Mouse (Mus musculus) heart, embryonic 11.5 days (tissue): ENCODE results near the gene Myrf. TPM values are rescaled to one million over a fixed set of nuclear protein-coding genes. Genes with fewer than 3 reads are reported as not detected.

Experiments used
- ATAC-seq: fragments of 200-750 bp; cut with Nextera tagmentation; replicated peaks from 2 replicates; pipeline ENCODE4 v1.8.0; 2017; ENCODE audit warnings: moderate library complexity; ENCODE audit not compliant: insufficient number of reproducible peaks, low FRiP score, low TSS enrichment
- H3K27ac ChIP-seq: fragments of 300-500 bp; sonication (generic); 2 replicates; pipeline ENCODE4 v1.5.1; 2014; ENCODE audit warnings: mild to moderate bottlenecking, low read depth, low read length
- H3K27me3 ChIP-seq: fragments of 300-500 bp; sonication (generic); 2 replicates; pipeline ENCODE4 v1.6.1; 2014; ENCODE audit warnings: mild to moderate bottlenecking, low read length, mixed read lengths; ENCODE audit not compliant: control insufficient read depth, insufficient read depth
- H3K36me3 ChIP-seq: fragments of 300-500 bp; sonication (generic); 2 replicates; pipeline ENCODE4 v1.6.1; 2014; ENCODE audit warnings: mild to moderate bottlenecking, low read length, moderate library complexity, mixed read lengths; ENCODE audit not compliant: control insufficient read depth, insufficient read depth
- H3K4me1 ChIP-seq: fragments of 300-500 bp; sonication (generic); 2 replicates; pipeline ENCODE4 v1.6.1; 2014; ENCODE audit warnings: low read length; ENCODE audit not compliant: control insufficient read depth, insufficient read depth
- H3K4me2 ChIP-seq: fragments of 300-500 bp; sonication (generic); 2 replicates; pipeline ENCODE4 v1.6.1; 2014; ENCODE audit warnings: mild to moderate bottlenecking, moderate library complexity
- H3K4me3 ChIP-seq: fragments of 300-500 bp; sonication (generic); 2 replicates; pipeline ENCODE4 v1.5.1; 2014; ENCODE audit warnings: low read depth, low read length
- H3K9ac ChIP-seq: fragments of 300-500 bp; sonication (generic); 2 replicates; pipeline ENCODE4 v1.6.1; 2014; ENCODE audit warnings: mild to moderate bottlenecking, low read depth, low read length, moderate library complexity
- H3K9me3 ChIP-seq: fragments of 300-500 bp; sonication (generic); replicated peaks from 2 replicates; pipeline ENCODE4 v1.6.1; 2016; ENCODE audit warnings: low read length; ENCODE audit not compliant: control insufficient read depth
- WGBS: fragments of 180-500 bp; shearing (Covaris S2); extraction: QIAGEN DNeasy Blood & Tissue Kit; methylation state at CpG from one replicate; pipeline ENCODE4 v1.1.7; 2014; ENCODE audit not compliant: insufficient replicate concordance; 5-methylcytosine and 5-hydroxymethylcytosine counted together
- polyA plus RNA-seq: library from polyadenylated mRNA; unstranded; fragments of >200 nt; fragmentation: Nextera tagmentation; extraction: Ambion mirVana; gene quantifications from 2 replicates; pipeline ENCODE4 v1.2.1, GENCODE M21; 2014

The Myrf gene
- polyA plus RNA-seq, 1 experiment from 2014 or later, result 23.0 TPM

DNA sequence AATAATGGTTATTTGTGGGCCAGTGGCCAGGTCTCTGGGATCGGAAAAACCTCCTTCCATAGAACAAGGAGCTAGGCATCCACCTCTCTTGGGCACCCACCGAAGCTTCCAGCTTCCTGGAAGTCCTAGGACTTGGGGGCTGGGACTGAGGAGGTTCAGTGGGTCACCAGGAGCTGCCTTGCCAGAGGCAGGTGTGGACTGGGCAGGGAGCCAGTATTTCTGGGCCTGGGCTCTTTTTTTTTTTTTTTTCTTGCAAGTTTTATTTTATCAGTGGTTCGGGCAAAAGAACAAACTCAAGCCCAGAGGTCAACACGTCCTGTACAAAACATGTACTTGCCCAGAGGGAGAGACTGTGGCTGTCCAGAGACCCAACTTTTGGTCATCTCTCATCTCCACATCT lies 14.8 kb downstream of the Myrf start:
- Histone ChIP-seq H3K4me1 (peaks cover 26% of the 10 kb centered on the region), H3K4me3 (no peak overlapping the region), H3K27ac (peak overlapping the region; percentile 64; the same call in 1 of the 2 replicates), H3K9ac (no peak overlapping the region), H3K36me3 (no peaks in the 10 kb centered on the region), H3K27me3 (no peaks in the 10 kb centered on the region), H3K4me2 (peak overlapping the region; percentile 66; the same call in 1 of the 2 replicates), H3K9me3 (no peaks in the 10 kb centered on the region)
- ATAC-seq, result no peak
- 57% methylated on average over 4 of the region's 4 CpGs for WGBS

DNA sequence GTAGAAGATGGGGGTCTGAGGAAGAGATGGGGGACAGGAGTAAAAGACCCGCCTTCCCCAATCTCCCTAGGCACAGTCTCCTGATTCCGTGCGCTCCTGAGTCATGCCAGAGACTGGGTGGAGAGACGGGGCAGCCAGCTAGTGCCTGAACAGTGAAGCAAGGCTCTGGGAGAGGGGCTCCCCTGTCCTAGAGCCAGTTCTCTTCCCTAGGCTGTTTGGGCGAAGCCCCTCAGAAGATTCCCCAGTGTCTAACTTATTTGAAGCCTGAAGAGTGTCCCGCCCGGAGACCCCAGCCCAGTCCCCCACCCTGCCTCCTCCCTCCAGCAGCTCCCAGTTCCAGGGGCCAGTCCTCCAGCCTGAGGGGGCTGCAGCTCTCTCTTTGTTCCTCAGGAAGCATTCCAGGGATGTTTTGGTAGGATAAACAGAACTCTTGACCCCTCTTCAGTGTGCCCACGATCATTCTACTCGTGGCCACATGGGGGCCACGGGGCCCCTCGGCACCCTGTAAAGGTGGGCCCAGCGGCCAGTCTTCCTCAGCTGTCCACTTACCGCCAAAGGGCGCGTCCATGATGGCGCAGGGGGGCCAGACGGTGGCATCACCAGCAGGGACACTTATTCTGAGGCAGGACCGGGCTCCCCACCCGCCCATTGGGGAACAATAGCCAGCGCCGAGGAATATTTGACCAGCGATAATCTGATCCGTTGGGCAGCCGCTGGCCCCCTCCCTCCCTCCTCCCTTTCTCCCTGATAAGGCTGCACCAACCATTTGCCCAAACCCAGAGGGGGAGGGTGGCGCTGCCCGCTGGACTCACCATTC lies 15.7 kb downstream of the Myrf start:
- H3K4me2 ChIP-seq, result peak overlapping the region; percentile 66
- H3K27me3 ChIP-seq, result no peaks in the 10 kb centered on the region
- peak overlapping the region; percentile 60 for H3K9ac ChIP-seq
- ATAC-seq, result no peak
- H3K27ac ChIP-seq, result peak overlapping the region; percentile 64
- H3K4me3 ChIP-seq, result peak overlapping the region; percentile 30
- WGBS, result 12% methylated on average over 26 of the region's 26 CpGs
- H3K9me3 ChIP-seq, result no peaks in the 10 kb centered on the region
- peaks cover 26% of the 10 kb centered on the region for H3K4me1 ChIP-seq
- no peaks in the 10 kb centered on the region for H3K36me3 ChIP-seq

DNA sequence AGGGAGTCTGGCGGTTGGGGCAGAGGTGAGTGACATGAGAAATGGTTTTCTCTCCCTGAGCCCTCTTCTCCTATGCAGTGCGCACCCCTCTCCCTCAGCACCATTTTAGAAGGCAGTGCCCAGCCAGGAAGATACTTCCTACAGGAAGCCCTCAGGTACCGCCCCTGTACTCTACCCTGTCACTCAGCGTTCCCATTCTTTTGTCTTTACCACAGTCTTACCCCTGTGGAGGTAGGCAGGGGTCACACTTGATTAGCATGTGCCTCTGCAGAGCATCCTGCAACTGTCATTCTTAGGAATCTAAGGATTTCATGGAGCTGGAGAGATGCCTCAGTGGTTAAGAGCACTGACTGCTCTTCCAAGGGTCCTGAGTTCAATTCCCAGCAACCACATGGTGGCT lies 17.0 kb downstream of the Myrf start:
- H3K9me3 ChIP-seq, result no peaks in the 10 kb centered on the region
- no peaks in the 10 kb centered on the region for H3K36me3 ChIP-seq
- WGBS, result 66% methylated on average over 4 of the region's 4 CpGs
- H3K27ac ChIP-seq, result no peak overlapping the region
- no peak for ATAC-seq
- peaks cover 21% of the 10 kb centered on the region for H3K4me1 ChIP-seq
- H3K27me3 ChIP-seq, result no peaks in the 10 kb centered on the region
- no peak overlapping the region for H3K4me3 ChIP-seq
- no peak overlapping the region for H3K4me2 ChIP-seq
- H3K9ac ChIP-seq, result no peak overlapping the region

DNA sequence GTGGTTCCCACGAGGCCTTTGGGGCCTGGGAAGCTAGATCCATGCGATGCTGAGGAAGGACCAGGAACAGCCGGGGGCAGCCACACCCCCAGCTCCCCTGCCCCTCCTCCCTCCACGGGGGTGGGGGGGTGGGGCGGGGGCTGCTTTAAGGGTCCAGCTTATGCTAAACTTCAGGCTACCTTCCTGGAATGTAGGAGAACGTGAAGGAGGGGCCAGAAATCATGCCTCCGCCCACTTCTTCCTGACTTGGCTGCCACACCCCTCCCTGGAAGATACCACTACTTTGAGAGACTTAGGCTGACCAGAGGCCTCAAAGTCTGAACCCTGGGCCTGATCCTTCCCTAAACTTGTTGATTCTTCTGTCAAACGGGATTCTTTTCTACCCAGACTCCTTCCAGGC lies 17.9 kb downstream of the Myrf start:
- no peak overlapping the region for H3K4me3 ChIP-seq
- H3K9ac ChIP-seq, result no peak overlapping the region
- H3K4me2 ChIP-seq, result no peak overlapping the region
- 26% methylated on average over 8 of the region's 8 CpGs for WGBS
- H3K27me3 ChIP-seq, result no peaks in the 10 kb centered on the region
- H3K9me3 ChIP-seq, result no peaks in the 10 kb centered on the region
- no peaks in the 10 kb centered on the region for H3K36me3 ChIP-seq
- H3K4me1 ChIP-seq, result peaks cover 21% of the 10 kb centered on the region
- H3K27ac ChIP-seq, result peak overlapping the region; percentile 41; the same call in 1 of the 2 replicates
- 0 out of 2 replicates have a peak, but pooled peaks have one; percentile 8 for ATAC-seq

DNA sequence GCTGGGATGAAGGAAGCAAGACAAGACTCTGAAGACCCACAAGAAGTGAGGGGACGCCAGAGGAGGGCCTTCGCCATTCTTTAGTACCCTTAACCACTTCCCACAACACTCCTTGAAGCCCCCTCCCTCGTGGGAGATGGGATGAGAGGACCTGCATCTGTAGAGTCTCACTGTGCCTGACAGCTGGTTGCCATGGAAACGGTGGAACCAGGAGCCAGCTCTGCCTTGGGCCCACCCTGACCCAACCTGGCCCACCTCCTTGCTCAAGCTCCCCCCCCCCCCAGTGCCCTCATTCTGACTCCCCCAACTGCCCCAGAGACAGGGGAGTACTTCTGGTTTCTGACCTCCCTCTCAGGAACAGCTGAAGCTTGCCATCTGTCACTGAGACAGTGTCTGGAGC lies 19.0 kb downstream of the Myrf start:
- H3K4me2 ChIP-seq, result no peak overlapping the region
- H3K4me3 ChIP-seq, result no peak overlapping the region
- 37% methylated on average over 4 of the region's 4 CpGs for WGBS
- H3K9me3 ChIP-seq, result no peaks in the 10 kb centered on the region
- no peaks in the 10 kb centered on the region for H3K36me3 ChIP-seq
- peaks cover 21% of the 10 kb centered on the region for H3K4me1 ChIP-seq
- no peaks in the 10 kb centered on the region for H3K27me3 ChIP-seq
- H3K9ac ChIP-seq, result no peak overlapping the region
- ATAC-seq, result no peak; the same call in 1 of the 2 replicates
- H3K27ac ChIP-seq, result 0 out of 2 replicates have a peak overlapping the region, but pooled peaks have one; percentile 41

DNA sequence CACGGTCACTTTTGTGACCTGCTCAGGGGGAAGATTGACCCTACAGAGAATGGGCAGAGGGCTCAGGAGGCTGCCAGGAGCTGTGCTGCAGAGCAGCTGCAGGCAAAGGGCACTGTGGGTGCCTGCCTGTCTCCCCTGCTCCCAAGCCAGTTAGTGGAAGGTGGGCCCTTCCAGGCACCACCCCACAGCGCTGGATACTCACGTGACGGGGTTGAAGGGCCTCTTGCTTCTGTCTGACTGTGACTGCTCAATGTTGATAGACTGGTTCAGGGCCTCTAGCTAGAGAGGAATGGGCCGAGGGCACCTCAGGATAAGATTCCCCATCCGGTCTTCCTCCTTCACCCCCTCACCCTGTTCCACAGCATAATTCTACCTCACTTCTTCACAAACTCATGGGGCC lies 21.0 kb downstream of the Myrf start:
- 71% methylated on average over 6 of the region's 6 CpGs for WGBS
- Histone ChIP-seq H3K4me2 (no peak overlapping the region), H3K36me3 (no peaks in the 10 kb centered on the region), H3K4me1 (peaks cover 10% of the 10 kb centered on the region), H3K27ac (no peak overlapping the region), H3K9me3 (no peaks in the 10 kb centered on the region), H3K4me3 (no peak overlapping the region), H3K27me3 (no peaks in the 10 kb centered on the region), H3K9ac (no peak overlapping the region)
- ATAC-seq, result no peak

DNA sequence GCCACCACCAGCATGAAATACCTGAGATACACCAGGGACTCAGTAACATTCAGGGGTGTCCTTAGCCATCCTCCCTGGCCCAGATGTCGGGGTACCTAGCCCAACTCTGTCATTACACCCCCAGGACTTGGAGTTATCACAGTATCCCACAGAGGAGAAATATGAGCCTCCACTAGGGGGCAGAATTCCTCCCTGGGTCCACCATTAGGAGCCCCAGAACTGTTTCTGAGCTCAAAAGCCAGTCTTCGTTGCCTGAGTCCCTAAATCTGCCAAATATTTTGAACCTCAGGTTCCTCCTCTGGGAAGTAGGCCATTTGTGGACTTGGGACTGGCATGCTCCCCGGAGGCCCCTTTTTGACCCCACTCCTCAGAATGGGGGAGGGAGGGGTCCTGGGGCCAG lies 21.4 kb downstream of the Myrf start:
- Histone ChIP-seq H3K36me3 (no peaks in the 10 kb centered on the region), H3K4me2 (no peak overlapping the region), H3K9ac (no peak overlapping the region), H3K27me3 (no peaks in the 10 kb centered on the region), H3K4me3 (no peak overlapping the region), H3K4me1 (peaks cover 7% of the 10 kb centered on the region), H3K27ac (no peak overlapping the region), H3K9me3 (no peaks in the 10 kb centered on the region)
- WGBS, result 52% methylated on average over 3 of the region's 3 CpGs
- no peak for ATAC-seq

DNA sequence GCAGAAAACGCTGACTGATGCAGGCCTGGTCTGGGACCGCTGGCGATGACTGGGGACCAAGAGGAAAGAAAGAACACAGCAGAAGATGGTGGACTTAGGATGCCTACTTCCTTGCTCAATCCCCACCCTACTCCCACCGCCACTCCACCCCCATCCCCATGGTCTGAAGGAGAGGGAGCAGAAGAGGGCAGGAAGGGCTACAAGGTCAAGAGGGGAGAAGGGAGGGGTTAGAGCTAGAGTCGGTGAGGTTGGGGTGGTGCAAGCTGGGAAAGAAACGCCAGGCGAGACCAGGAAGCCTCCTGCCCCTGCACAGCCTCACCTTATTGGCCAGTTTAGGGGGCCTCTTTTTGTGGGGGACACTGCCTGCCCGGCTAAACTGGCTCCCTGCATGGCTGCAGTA lies 24.4 kb downstream of the Myrf start:
- Histone ChIP-seq H3K27ac (no peak overlapping the region), H3K9me3 (no peaks in the 10 kb centered on the region), H3K4me2 (no peak overlapping the region), H3K9ac (no peak overlapping the region), H3K4me3 (no peak overlapping the region), H3K4me1 (no peaks in the 10 kb centered on the region), H3K36me3 (peaks cover 4% of the 10 kb centered on the region; the same call in 1 of the 2 replicates), H3K27me3 (no peaks in the 10 kb centered on the region)
- no peak for ATAC-seq
- WGBS, result 71% methylated on average over 8 of the region's 8 CpGs
